Mouse (Mus musculus) left cerebral cortex, postnatal 36 days (tissue): Measurements from ENCODE around the gene Angptl6. TPM values are rescaled to one million over a fixed set of nuclear protein-coding genes. Genes with fewer than 3 reads are reported as not detected.

Experiments
- DNase-seq, 2 experiments: peaks; one replicate each; pipeline ENCODE4 v3.0.0; 2021 to 2022; ENCODE audit warnings: low spot score in 2 of 2, mixed read lengths in 1 of 2
- intact Hi-C: fragments of 180-260 bp; cut with DNase I; formaldehyde crosslinking; loops from one replicate; pipeline ENCODE4 v1.15.1; 2025
- total RNA-seq, 2 experiments: library from RNA; stranded (reverse); gene quantifications; 2 replicates each; pipeline ENCODE4 v1.2.3; 2021

Gene Angptl6
- total RNA-seq = 10 to 100 TPM; 10.5 to 11.8 TPM

- no peak for DNase-seq
- intact Hi-C loops = no loop called here
These were observed at the start of gene Angptl6 for GRCm38 (mm10) chr9:20879097-20879792. Gene Angptl6, minus strand, starts transcription at chr9:20879727.

GRCm38 (mm10) chr9:20923258-20923657, 43.7 kb upstream of the Angptl6 start:
- no peak for DNase-seq
- intact Hi-C loops = no loop called here

DNA sequence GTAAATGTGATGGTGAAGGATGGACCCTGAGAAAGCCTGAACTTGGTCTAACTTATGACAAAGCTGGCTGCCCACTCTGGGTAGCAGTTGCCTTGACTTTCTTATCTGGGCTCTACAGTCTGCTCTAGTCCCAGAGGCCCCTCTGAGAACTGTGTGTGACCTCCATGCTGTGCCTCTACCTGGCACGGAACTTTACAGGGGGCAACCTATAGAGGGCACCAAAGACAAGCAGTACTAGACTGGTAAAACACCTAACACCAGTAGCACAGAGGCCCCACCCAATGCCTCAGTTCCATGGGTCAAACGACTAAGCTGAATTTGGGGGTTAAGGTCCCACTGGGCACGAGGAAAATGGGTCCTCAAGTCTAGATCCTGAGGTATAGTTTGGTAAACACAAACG, 36.6 kb upstream of the Angptl6 start:
- intact Hi-C loops = no loop called here
- no peak for DNase-seq

DNA sequence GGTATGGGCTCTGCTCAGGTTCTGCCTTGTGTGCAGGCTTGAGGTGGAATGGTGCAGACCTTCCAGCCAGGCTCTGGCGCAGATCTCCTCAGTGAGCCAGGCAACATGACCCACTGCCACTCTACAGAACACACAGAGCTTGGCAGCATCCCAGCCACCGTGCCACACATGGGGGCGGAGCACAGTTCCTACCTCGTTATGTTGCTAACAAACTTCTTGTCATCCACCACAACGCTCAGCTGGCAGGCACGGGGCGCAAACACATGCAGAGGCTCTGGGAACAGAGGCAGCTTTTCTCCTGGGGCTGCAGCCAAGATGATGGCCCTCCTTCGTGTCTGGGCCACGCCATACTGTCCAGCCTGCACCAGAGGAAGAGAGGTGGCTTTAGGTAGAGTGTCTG, 30.4 kb upstream of the Angptl6 start:
- DNase-seq = peak; percentile 34 to 36
- intact Hi-C loops = no loop called here

GRCm38 (mm10) chr9:20902174-20902491, 22.6 kb upstream of the Angptl6 start:
- intact Hi-C loops = loop anchor here (5.0 kb wide), 1 partner anchor 95 kb away; no protein-coding TSS in a partner anchor
- no peak for DNase-seq

GRCm38 (mm10) chr9:20901466-20902173, 22.1 kb upstream of the Angptl6 start:
- DNase-seq = no peak

GRCm38 (mm10) chr9:20898511-20899073, 19.1 kb upstream of the Angptl6 start, which contains the start of gene Eif3g:
Gene Eif3g, minus strand, starts transcription at chr9:20898623.
- peak; percentile 79 to 86 for DNase-seq
- intact Hi-C loops = loop anchor here (5.0 kb wide), 1 partner anchor 234 kb away; the partner anchor contains the start of gene Tyk2

More at GRCm38 (mm10) chr9:20901466-20902173, 22.1 kb upstream of the Angptl6 start:
- intact Hi-C loops = loop anchor here (5.0 kb wide), 1 partner anchor 96 kb away; no protein-coding TSS in a partner anchor

DNA sequence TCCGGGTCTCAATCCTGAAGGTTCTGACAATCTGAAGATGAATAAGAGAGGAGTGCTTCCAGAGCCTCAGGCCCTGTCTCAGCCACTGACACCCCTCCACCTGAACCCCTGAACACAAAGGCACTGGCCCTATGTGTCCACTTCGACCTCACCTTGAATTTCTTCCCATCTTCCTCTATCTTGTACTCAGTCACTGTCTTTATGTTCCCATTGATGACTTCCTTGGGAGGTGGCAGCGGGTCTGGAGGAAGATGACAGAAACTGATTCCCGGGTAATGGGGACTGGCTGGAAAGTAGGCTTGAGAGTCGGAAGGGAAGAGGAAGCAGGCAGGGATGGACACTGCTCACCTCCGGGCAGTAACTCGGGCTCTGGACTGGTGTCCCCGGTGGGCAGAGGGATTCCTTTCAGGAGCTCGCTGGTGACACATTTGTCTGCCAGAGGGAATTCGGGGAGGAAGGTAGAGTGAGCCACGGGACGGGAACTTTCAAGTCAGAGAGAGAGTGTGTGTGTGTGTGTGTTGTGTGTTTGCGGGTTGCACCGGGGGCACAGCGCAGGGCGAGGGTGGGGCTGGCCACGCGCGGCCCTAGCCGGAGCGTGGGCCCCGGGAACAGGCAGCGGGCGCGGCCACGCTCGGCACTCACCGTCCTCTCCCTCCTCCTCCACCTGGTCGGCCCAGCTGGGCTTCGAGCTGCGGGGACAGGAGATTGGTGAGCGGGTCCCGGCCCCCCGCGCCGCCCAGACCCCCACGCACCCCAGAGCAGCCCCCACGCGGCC, 18.4 kb upstream of the Angptl6 start:
- DNase-seq = no peak
- intact Hi-C loops = loop anchor here (5.0 kb wide), 1 partner anchor 234 kb away; the partner anchor contains the start of gene Tyk2

DNA sequence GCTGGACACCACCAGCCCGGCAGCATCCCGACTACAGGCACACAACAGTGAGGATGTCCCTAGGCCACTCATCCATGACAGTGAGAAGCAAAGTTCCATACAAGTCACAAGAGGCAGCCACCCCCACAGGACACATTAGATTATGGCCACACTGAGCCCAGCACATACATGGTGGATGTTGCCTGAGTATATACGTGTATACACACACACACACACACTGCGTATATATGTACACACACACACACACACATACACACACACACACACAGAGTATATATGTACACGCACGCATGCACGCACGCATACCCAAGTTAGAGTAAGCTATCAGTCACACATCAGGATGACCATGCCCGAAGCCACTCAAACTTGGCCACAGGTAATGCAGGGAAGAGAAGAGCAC, 15.9 kb upstream of the Angptl6 start:
- no peak for DNase-seq
- intact Hi-C loops = loop anchor here (5.0 kb wide), 1 partner anchor 237 kb away; the partner anchor contains the start of gene Tyk2

DNA sequence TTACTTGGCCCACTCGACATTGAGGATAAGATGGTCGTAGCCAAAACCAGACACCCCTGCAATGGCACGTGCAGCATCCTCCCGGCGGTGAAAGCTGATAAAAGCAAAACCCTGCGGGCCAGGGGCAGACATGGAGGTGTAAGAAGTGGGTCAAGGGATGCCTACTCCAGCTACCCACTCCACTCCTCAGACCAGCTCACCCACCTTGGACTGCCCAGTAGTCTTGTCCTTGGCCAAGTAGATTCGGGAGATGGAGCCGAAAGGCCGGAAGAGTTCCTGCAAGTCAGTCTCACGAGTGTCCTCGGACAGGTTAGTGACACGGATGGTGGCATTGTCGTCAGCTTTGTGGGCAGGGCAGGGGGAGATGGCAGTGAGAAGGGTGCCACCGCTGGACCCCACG, 15.1 kb upstream of the Angptl6 start:
- DNase-seq = no peak
- intact Hi-C loops = loop anchor here (5.0 kb wide), 1 partner anchor 238 kb away; the partner anchor contains the start of gene Tyk2

DNA sequence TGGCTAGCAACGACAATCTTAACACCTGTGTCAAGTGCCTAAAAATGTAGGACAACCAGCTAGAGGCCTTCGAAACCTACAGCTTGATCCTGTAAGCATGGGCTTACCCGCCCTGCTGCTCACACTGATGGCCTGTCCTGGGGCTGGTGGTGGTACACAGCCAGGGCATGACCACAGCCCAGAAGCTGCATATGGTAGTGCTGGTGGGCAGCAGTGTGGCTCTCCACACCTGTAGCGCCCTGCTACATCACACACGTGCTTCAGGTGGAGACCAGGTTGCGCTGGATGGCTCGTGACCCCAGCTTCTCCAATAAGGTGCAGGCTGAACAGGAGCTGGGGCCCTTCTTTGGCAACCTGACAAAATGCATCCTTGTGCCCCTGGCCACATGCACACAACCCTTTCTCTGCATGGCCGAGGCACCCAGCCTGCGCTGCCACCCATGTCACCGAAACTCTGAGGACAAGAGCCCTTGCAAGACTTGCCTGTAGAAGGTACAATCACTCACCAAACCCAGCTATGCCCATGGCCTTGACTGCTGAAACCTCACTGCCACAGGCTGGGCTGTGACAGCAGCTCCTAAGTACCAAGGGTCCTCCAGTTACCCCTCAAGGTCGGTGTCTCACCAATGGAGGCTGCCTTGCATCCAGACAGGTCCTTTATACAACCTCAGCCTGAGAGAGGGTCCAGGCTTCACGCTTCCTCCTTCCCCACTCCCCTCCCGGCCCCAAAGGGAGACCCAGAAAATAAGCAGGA, 14.2 kb upstream of the Angptl6 start:
- DNase-seq = no peak
- intact Hi-C loops = no loop called here

GRCm38 (mm10) chr9:20893069-20893468, 13.5 kb upstream of the Angptl6 start:
- intact Hi-C loops = no loop called here
- no peak for DNase-seq

GRCm38 (mm10) chr9:20892104-20892653, 12.7 kb upstream of the Angptl6 start:
- DNase-seq = no peak
- intact Hi-C loops = no loop called here

- intact Hi-C loops = no loop called here
These were observed 12.0 kb upstream of the Angptl6 start for GRCm38 (mm10) chr9:20891339-20892103.

GRCm38 (mm10) chr9:20890411-20890810, 10.9 kb upstream of the Angptl6 start:
- intact Hi-C loops = no loop called here
- no peak for DNase-seq

More at GRCm38 (mm10) chr9:20891339-20892103, 12.0 kb upstream of the Angptl6 start:
- no peak for DNase-seq

- DNase-seq = no peak
- intact Hi-C loops = no loop called here
These were observed 9.9 kb upstream of the Angptl6 start for GRCm38 (mm10) chr9:20889185-20890141.

- intact Hi-C loops = no loop called here
- DNase-seq = no peak
These were observed 8.8 kb upstream of the Angptl6 start for GRCm38 (mm10) chr9:20888386-20888765.
